Mouse (Mus musculus) CH12.LX (cell line): ENCODE measurements at regions not wholly inside any gene's neighbourhood (a gene's known extent, or its start where the extent isn't known, plus 50 kb on each side); places are given as distances from the start of the nearest gene placed in this dataset.

Experiments
- DNase-seq: peaks from one replicate; pipeline ENCODE4 v3.0.0-alpha.2; 2013; ENCODE audit errors: extremely low read depth
- H3K27ac ChIP-seq: 2 replicates; pipeline ENCODE4 v1.5.1; 2012; ENCODE audit warnings: low read depth, mild to moderate bottlenecking, control low read depth, moderate library complexity; ENCODE audit not compliant: insufficient read depth
- H3K27me3 ChIP-seq: replicated peaks from 2 replicates; pipeline ENCODE3; 2012; ENCODE audit warnings: inconsistent platforms
- H3K36me3 ChIP-seq, 2 experiments: replicated peaks in 1 of 2; 2 replicates each; pipeline versions ENCODE3 to v1.6.1; 2012; ENCODE audit warnings: inconsistent platforms in 1 of 2, low read length in 1 of 2, mild to moderate bottlenecking in 1 of 2, mixed read lengths in 1 of 2, moderate library complexity in 1 of 2; ENCODE audit not compliant: control insufficient read depth in 1 of 2, insufficient read depth in 1 of 2
- H3K4me1 ChIP-seq, 2 experiments: 2 replicates each; pipeline ENCODE4 v1.6.1; 2012; ENCODE audit warnings: inconsistent platforms in 1 of 2, moderate library complexity in 1 of 2; ENCODE audit not compliant: insufficient read depth in 2 of 2, control insufficient read depth in 1 of 2
- H3K4me2 ChIP-seq: 2 replicates; pipeline ENCODE4 v1.6.1; 2012; ENCODE audit warnings: low read depth, mild to moderate bottlenecking, control low read depth; ENCODE audit not compliant: poor library complexity, insufficient read depth, severe bottlenecking
- H3K4me3 ChIP-seq, 3 experiments: fragments of 150-350 bp in 1 of 3; sonication (generic) in 1 of 3; replicated peaks in 1 of 3; 2 replicates each; pipeline versions ENCODE3 to v1.5.1; 2011 to 2012; ENCODE audit warnings: low read depth in 2 of 3, low read length in 2 of 3, mild to moderate bottlenecking in 2 of 3, moderate library complexity in 2 of 3, control low read depth in 1 of 3, improper control_type of control experiment in 1 of 3, inconsistent platforms in 1 of 3, mixed read lengths in 1 of 3; ENCODE audit not compliant: poor library complexity in 1 of 3
- H3K79me2 ChIP-seq: replicated peaks from 2 replicates; pipeline ENCODE4 v1.6.1; 2012; ENCODE audit warnings: mild to moderate bottlenecking, moderate library complexity; ENCODE audit not compliant: control insufficient read depth, poor library complexity, insufficient read depth, severe bottlenecking; ENCODE audit errors: extremely low read depth
- H3K9ac ChIP-seq: 2 replicates; pipeline ENCODE4 v1.6.1; 2012; ENCODE audit warnings: low read depth, mild to moderate bottlenecking, control low read depth, moderate library complexity; ENCODE audit not compliant: insufficient read depth
- H3K9me3 ChIP-seq: replicated peaks from 2 replicates; pipeline ENCODE3; 2012; ENCODE audit warnings: low read length, inconsistent platforms, mixed read lengths
- CHD2 ChIP-seq: IDR thresholded peaks from 2 replicates; pipeline ENCODE4 v1.6.1; 2011; ENCODE audit warnings: low read length, improper control_type of control experiment
- CTCF ChIP-seq, 2 experiments: IDR thresholded peaks in 1 of 2; conservative IDR thresholded peaks in 1 of 2; 2 replicates each; pipeline ENCODE4 v1.5.1; 2011 to 2012; ENCODE audit warnings: low read depth in 2 of 2, low read length in 2 of 2, improper control_type of control experiment in 1 of 2, inconsistent platforms in 1 of 2, mild to moderate bottlenecking in 1 of 2, moderate library complexity in 1 of 2
- EP300 ChIP-seq: IDR thresholded peaks from 2 replicates; pipeline ENCODE4 v1.6.1; 2011; ENCODE audit warnings: low read length, improper control_type of control experiment
- ETS1 ChIP-seq: conservative IDR thresholded peaks from 2 replicates; pipeline ENCODE4 v1.6.1; 2012; ENCODE audit warnings: low read depth, mild to moderate bottlenecking, inconsistent platforms, low read length, improper control_type of control experiment, moderate library complexity
- GABPA ChIP-seq: IDR thresholded peaks from 2 replicates; pipeline ENCODE4 v1.6.1; 2012; ENCODE audit warnings: low read depth, low read length, improper control_type of control experiment, inconsistent platforms; ENCODE audit not compliant: insufficient replicate concordance
- HCFC1 ChIP-seq: IDR thresholded peaks from 2 replicates; pipeline ENCODE4 v1.6.1; 2012; ENCODE audit warnings: low read depth, mild to moderate bottlenecking, inconsistent platforms, low read length, improper control_type of control experiment
- IRF4 ChIP-seq: IDR thresholded peaks from 2 replicates; pipeline ENCODE4 v1.6.1; 2014; ENCODE audit warnings: low read depth, mild to moderate bottlenecking, inconsistent platforms, low read length, improper control_type of control experiment
- JUN ChIP-seq: IDR thresholded peaks from 2 replicates; pipeline ENCODE4 v1.6.1; 2011; ENCODE audit warnings: low read depth, mild to moderate bottlenecking, low read length, improper control_type of control experiment, moderate library complexity; ENCODE audit not compliant: insufficient read depth
- MAFK ChIP-seq: IDR thresholded peaks from 2 replicates; pipeline ENCODE4 v1.6.1; 2011; ENCODE audit warnings: low read length, improper control_type of control experiment; ENCODE audit not compliant: insufficient replicate concordance
- MAX ChIP-seq: IDR thresholded peaks from 2 replicates; pipeline ENCODE4 v1.6.1; 2011; ENCODE audit warnings: low read length, improper control_type of control experiment
- MAZ ChIP-seq: IDR thresholded peaks from 2 replicates; pipeline ENCODE4 v1.6.1; 2012; ENCODE audit warnings: low read depth, mild to moderate bottlenecking, inconsistent platforms, low read length, improper control_type of control experiment, moderate library complexity
- MXI1 ChIP-seq: IDR thresholded peaks from 2 replicates; pipeline ENCODE4 v1.6.1; 2011; ENCODE audit warnings: mild to moderate bottlenecking, low read depth, low read length, improper control_type of control experiment
- MYC ChIP-seq: IDR thresholded peaks from 2 replicates; pipeline ENCODE4 v1.6.1; 2011; ENCODE audit warnings: low read depth, mild to moderate bottlenecking, improper control_type of control experiment, low read length
- NELFE ChIP-seq: IDR thresholded peaks from 2 replicates; pipeline ENCODE4 v1.6.1; 2011; ENCODE audit warnings: low read depth, low read length, improper control_type of control experiment
- PAX5 ChIP-seq: IDR thresholded peaks from 2 replicates; pipeline ENCODE4 v1.6.1; 2012; ENCODE audit warnings: low read length, inconsistent platforms, mixed read lengths
- RAD21 ChIP-seq: IDR thresholded peaks from 2 replicates; pipeline ENCODE4 v1.6.1; 2011; ENCODE audit warnings: low read depth, mild to moderate bottlenecking, low read length, improper control_type of control experiment, moderate library complexity
- RCOR1 ChIP-seq: conservative IDR thresholded peaks from 2 replicates; pipeline ENCODE4 v1.6.1; 2012; ENCODE audit warnings: low read depth, mild to moderate bottlenecking, inconsistent platforms, low read length, improper control_type of control experiment
- SIN3A ChIP-seq: IDR thresholded peaks from 2 replicates; pipeline ENCODE4 v1.6.1; 2012; ENCODE audit warnings: low read length, improper control_type of control experiment, inconsistent platforms
- TCF12 ChIP-seq: IDR thresholded peaks from 2 replicates; pipeline ENCODE4 v1.6.1; 2014; ENCODE audit warnings: low read depth, mild to moderate bottlenecking, inconsistent platforms, low read length, improper control_type of control experiment
- UBTF ChIP-seq: IDR thresholded peaks from 2 replicates; pipeline ENCODE4 v1.6.1; 2012; ENCODE audit warnings: low read depth, mild to moderate bottlenecking, inconsistent platforms, low read length, improper control_type of control experiment, moderate library complexity
- USF1 ChIP-seq: IDR thresholded peaks from 2 replicates; pipeline ENCODE4 v1.6.1; 2014; ENCODE audit warnings: low read depth, mild to moderate bottlenecking, inconsistent platforms, low read length, improper control_type of control experiment
- ZC3H11A ChIP-seq: IDR thresholded peaks from 2 replicates; pipeline ENCODE4 v1.6.1; 2012; ENCODE audit warnings: low read depth, mild to moderate bottlenecking, inconsistent platforms, low read length, improper control_type of control experiment
- ZNF384 ChIP-seq: IDR thresholded peaks from 2 replicates; pipeline ENCODE4 v1.6.1; 2012; ENCODE audit warnings: low read depth, low read length, improper control_type of control experiment, inconsistent platforms
- dilution Hi-C: fragments of 300-500 bp; cut with MboI; formaldehyde crosslinking; loops from 2 replicates; pipeline ENCODE4 v1.14.3; 2020; ENCODE audit warnings: low sequenced_read_pairs; ENCODE audit not compliant: extremely low pct_unique_long_range_greater_than_20kb, extremely low pct_ligation_motif_present
- in situ Hi-C: fragments of 300-500 bp; cut with MboI; formaldehyde crosslinking; loops from 3 replicates; pipeline ENCODE4 v1.14.3; 2019; ENCODE audit warnings: low sequenced_read_pairs, low pct_ligation_motif_present, low pct_unique_long_range_greater_than_20kb, mixed read lengths

- no peak for DNase-seq
- Histone ChIP-seq H3K36me3 (peaks cover 83 to 94% of the 10 kb centered on the region in 2 experiments), H3K27me3 (no peaks in the 10 kb centered on the region), H3K27ac (no peak overlapping the region), H3K4me2 (no peak overlapping the region), H3K4me3 (no peak overlapping the region), H3K79me2 (peaks cover 56% of the 10 kb centered on the region), H3K9ac (no peak overlapping the region), H3K4me1 (peaks cover 11 to 37% of the 10 kb centered on the region in 2 experiments), H3K9me3 (no peaks in the 10 kb centered on the region)
- in situ Hi-C loops, result no loop called here
- dilution Hi-C loops, result no loop called here
- TF ChIP-seq CTCF (conservative IDR thresholded peaks at IDR 0.05 in 1 of 2, IDR thresholded peaks at IDR 0.05 in 1 of 2; ENCODE audit: low read depth in 2 of 2, low read length in 2 of 2) (no peak), IRF4 (no peak), CHD2 (no peak), UBTF (no peak), MAFK (no peak), GABPA (no peak), RCOR1 (no peak), ZNF384 (no peak), ZC3H11A (no peak), MAZ (no peak), ETS1 (no peak), EP300 (no peak), MXI1 (no peak), PAX5 (no peak), JUN (no peak)
Observed at GRCm38 (mm10) chr16:31546828-31547224, 116.4 kb upstream of the Dlg1 start.

GRCm38 (mm10) chr16:31547391-31547790, 115.9 kb upstream of the Dlg1 start:
- DNase-seq, result no peak
- H3K36me3 ChIP-seq, result peaks cover 83 to 94% of the 10 kb centered on the region in 2 experiments
- peaks cover 11 to 38% of the 10 kb centered on the region in 2 experiments for H3K4me1 ChIP-seq
- peaks cover 62% of the 10 kb centered on the region for H3K79me2 ChIP-seq
- H3K9me3 ChIP-seq, result no peaks in the 10 kb centered on the region
- H3K27me3 ChIP-seq, result no peaks in the 10 kb centered on the region
- dilution Hi-C loops, result no loop called here
- no peak overlapping the region for H3K4me3 ChIP-seq
- no peak overlapping the region for H3K9ac ChIP-seq
- H3K27ac ChIP-seq, result no peak overlapping the region
- in situ Hi-C loops, result no loop called here
- H3K4me2 ChIP-seq, result no peak overlapping the region
- TF ChIP-seq CTCF (conservative IDR thresholded peaks at IDR 0.05 in 1 of 2, IDR thresholded peaks at IDR 0.05 in 1 of 2; ENCODE audit: low read depth in 2 of 2, low read length in 2 of 2) (no peak), MYC (no peak), ZC3H11A (no peak), IRF4 (no peak), USF1 (no peak), HCFC1 (no peak), SIN3A (no peak), RAD21 (no peak), MXI1 (no peak), MAZ (no peak), NELFE (no peak), UBTF (no peak), ZNF384 (no peak), MAX (no peak), TCF12 (no peak)
- TF ChIP-seq, all 38 proteins: peak for 0
